Mouse (Mus musculus): ENCODE data around the gene Adamts17. TPM values are rescaled to one million over a fixed set of nuclear protein-coding genes. Genes with fewer than 3 reads are reported as not detected.

Adamts17 gene
- polyA plus RNA-seq, 1 experiment, result 2.3 TPM

DNA sequence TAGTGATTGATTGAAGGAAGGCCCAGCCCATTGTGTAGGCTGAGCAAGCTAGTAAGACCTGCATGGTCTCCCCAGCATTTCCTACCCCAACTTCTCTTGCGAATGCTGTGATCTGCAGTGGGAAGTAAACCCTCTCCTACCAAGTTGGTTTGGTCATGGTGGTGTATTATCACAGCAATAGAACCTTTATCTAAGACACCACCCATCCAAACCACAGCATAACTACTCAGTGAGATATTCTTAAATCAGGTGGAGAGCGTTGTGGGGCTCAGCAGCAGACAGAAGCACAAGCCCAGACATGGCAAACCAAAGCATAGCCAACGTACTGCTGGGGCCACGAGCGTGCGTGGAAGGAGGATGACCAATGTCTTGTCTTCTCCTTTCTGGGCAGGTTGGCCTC is 9.8 kb downstream of the Adamts17 start:
- Histone ChIP-seq H3K4me1 (ENCODE audit: control insufficient read depth, insufficient read depth, low read length) (no peaks in the 10 kb centered on the region), H3K27ac (ENCODE audit: control insufficient read depth, insufficient read depth, low read depth, low read length, poor library complexity) (no peak overlapping the region), H3K4me3 (replicated peaks; ENCODE audit: control insufficient read depth, low read depth, low read length) (no peak overlapping the region)
- WGBS, result 67% methylated on average over 6 of the region's 6 CpGs
- TF ChIP-seq POLR2A (IDR thresholded peaks at IDR 0.05; ENCODE audit: borderline replicate concordance, control insufficient read depth, low read depth, low read length), result no peak
- TF ChIP-seq CTCF (IDR thresholded peaks at IDR 0.05; ENCODE audit: control insufficient read depth, insufficient read depth, low read length), result no peak

DNA sequence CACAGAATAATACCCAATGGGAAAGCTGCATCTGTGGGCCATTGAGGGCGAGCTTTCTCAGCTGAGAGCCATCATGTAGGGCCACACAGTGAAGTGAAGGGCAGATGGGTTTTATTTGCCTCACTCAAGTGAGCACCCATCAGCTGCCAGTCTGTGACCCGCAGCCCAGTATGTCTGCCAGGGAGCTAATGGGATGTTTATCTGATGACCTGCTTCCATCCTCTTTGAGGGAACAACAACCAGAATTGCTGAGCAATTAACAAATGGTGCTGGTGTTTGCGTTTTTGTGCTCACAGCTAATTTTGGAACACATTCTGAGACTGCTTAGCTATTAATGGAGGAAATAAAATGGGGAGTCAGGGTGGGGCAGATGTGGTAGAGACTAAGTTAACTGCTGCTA is 12.6 kb downstream of the Adamts17 start:
- 77% methylated on average over 3 of the region's 3 CpGs for WGBS
- no peak for TF ChIP-seq POLR2A (IDR thresholded peaks at IDR 0.05; ENCODE audit: borderline replicate concordance, control insufficient read depth, low read depth, low read length)
- TF ChIP-seq CTCF (IDR thresholded peaks at IDR 0.05; ENCODE audit: control insufficient read depth, insufficient read depth, low read length), result no peak

DNA sequence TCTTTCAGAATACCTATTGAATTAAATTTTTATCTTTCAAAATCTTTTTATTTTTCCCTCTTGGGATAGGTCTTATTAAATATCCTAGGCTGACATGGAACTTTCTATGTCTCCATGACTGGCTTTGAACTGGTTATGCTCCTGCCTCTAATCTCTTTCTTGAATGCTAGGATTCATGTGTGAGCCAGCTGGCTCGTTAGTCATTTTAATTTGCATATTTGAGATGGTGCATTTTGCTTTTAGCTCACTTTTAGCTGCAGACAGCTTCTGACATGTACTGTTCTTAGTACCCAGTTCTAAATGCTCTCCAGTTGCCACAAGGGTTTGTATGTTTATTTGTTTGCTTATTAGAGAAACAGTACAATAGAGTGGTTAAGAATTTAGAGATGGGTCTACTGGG is 18.1 kb downstream of the Adamts17 start:
- no peaks in the 10 kb centered on the region for H3K4me1 ChIP-seq (ENCODE audit: control insufficient read depth, insufficient read depth, low read length)
- no peak for TF ChIP-seq CTCF (IDR thresholded peaks at IDR 0.05; ENCODE audit: control insufficient read depth, insufficient read depth, low read length)
- WGBS, result 77% methylated on average over 1 of the region's 1 CpGs
- no peak overlapping the region for H3K27ac ChIP-seq (ENCODE audit: control insufficient read depth, insufficient read depth, low read depth, low read length, poor library complexity)
- H3K4me3 ChIP-seq (replicated peaks; ENCODE audit: control insufficient read depth, low read depth, low read length), result no peak overlapping the region

More for the DNA sequence above, 12.6 kb downstream of the Adamts17 start:
- no peaks in the 10 kb centered on the region for H3K4me1 ChIP-seq (ENCODE audit: control insufficient read depth, insufficient read depth, low read length)
- no peak overlapping the region for H3K27ac ChIP-seq (ENCODE audit: control insufficient read depth, insufficient read depth, low read depth, low read length, poor library complexity)
- H3K4me3 ChIP-seq (replicated peaks; ENCODE audit: control insufficient read depth, low read depth, low read length), result no peak overlapping the region

DNA sequence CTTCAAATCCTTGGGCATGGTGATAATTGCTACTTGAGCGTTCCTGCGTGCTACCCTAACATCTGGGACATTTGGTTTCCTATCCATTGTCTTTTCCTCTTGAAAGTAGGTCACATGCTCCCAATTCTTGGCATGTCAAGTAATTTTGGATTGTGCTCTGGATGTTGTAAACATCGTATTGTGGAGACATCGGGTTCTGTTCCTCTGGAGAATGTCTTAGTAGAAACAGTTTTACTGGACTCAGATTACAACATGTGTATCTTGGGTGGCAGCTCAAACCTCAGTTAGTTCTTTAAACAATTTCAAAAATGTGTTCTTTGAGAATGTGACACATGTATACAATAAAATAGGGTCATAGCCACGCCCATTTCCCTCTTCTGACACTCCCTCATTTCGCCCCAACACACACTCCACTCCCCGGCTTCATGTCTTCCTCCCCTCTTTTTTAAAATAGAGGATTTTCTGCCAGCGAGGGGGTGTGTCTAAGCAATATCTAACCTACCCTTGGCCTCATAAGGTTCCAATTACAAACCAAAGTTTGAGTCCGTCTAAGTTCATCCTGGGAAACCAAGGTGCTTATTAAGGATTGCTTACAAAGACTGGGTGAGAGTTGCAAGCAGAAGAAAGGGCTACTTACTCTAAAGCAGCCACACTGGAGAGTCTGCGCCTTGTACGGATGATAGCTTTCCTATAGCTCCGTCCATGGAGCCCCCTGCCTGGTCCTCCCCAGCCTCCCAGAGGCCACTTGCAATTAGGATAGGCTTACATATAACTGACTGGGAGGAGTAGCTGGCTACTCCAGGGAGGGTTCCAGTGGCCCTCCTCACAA is 18.9 kb downstream of the Adamts17 start:
- H3K4me1 ChIP-seq (ENCODE audit: control insufficient read depth, insufficient read depth, low read length), result no peaks in the 10 kb centered on the region
- H3K27ac ChIP-seq (ENCODE audit: control insufficient read depth, insufficient read depth, low read depth, low read length, poor library complexity), result no peak overlapping the region
- WGBS, result 75% methylated on average over 12 of the region's 12 CpGs
- H3K4me3 ChIP-seq (replicated peaks; ENCODE audit: control insufficient read depth, low read depth, low read length), result no peak overlapping the region
- TF ChIP-seq POLR2A (IDR thresholded peaks at IDR 0.05; ENCODE audit: borderline replicate concordance, control insufficient read depth, low read depth, low read length) (no peak), CTCF (IDR thresholded peaks at IDR 0.05; ENCODE audit: control insufficient read depth, insufficient read depth, low read length) (no peak)

DNA sequence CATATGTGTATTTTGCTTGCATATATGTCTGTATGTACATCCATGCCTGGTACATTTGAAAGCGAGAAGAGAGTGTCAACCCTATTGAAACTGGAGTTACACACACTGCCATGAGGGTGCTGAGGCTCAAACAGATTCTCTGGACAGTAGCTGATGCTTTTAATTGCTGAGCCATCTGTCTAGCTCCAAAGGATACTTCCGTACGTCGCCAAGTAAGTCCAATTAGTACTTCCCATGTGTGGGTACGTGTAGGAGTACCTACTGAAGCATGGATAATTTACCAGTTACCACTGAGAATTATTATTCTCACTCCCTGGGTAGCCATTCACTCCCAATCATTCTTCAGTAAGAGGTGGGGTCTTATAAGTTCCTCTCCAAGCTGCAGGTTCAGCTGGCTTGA is 19.7 kb downstream of the Adamts17 start:
- Histone ChIP-seq H3K4me3 (replicated peaks; ENCODE audit: control insufficient read depth, low read depth, low read length) (no peak overlapping the region), H3K4me1 (ENCODE audit: control insufficient read depth, insufficient read depth, low read length) (no peaks in the 10 kb centered on the region), H3K27ac (ENCODE audit: control insufficient read depth, insufficient read depth, low read depth, low read length, poor library complexity) (no peak overlapping the region)
- TF ChIP-seq POLR2A (IDR thresholded peaks at IDR 0.05; ENCODE audit: borderline replicate concordance, control insufficient read depth, low read depth, low read length), result no peak
- TF ChIP-seq CTCF (IDR thresholded peaks at IDR 0.05; ENCODE audit: control insufficient read depth, insufficient read depth, low read length), result no peak
- 87% methylated on average over 5 of the region's 5 CpGs for WGBS

DNA sequence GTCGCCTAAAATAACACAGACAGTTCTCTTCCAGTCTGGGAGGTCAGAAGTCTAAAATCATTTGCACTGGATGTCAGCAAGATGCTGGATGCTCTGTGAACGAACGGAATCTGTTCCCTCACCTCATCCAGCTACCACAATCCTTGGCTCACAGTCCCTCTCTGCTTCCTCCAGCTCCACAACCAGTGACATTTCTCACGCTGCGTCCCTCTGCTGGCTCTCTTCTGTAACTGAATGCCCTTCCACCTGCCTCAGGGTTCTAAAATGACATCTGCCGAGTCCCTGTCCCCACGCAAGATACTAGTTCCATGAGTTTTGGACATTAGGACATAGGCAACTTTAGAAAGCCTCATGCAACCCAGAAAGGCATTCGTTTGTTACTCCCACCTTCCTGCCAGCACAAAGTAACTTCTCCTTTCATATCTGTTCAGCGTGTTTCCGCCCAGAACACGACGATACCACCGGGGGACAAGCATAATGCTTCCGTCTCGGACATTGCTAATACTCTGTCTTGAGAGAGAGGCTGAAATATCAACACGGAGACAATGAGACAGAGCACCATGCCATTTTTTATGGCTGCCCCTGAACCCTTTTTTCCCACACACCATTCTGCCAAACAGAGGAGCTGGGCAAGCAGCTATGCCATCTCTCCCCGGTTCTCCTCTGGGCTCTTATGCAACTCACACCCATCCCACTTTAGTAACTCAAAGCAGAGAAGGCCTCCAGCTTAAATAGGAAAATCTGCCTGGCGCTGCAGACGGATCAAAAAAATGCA is 27.6 kb downstream of the Adamts17 start:
- no peak for TF ChIP-seq POLR2A (IDR thresholded peaks at IDR 0.05; ENCODE audit: borderline replicate concordance, control insufficient read depth, low read depth, low read length)
- TF ChIP-seq CTCF (IDR thresholded peaks at IDR 0.05; ENCODE audit: control insufficient read depth, insufficient read depth, low read length), result no peak
- Histone ChIP-seq H3K4me3 (replicated peaks; ENCODE audit: control insufficient read depth, low read depth, low read length) (no peak overlapping the region), H3K27ac (ENCODE audit: control insufficient read depth, insufficient read depth, low read depth, low read length, poor library complexity) (no peak overlapping the region; the same call in 1 of the 2 replicates), H3K4me1 (ENCODE audit: control insufficient read depth, insufficient read depth, low read length) (no peaks in the 10 kb centered on the region)
- WGBS, result 18% methylated on average over 19 of the region's 19 CpGs

DNA sequence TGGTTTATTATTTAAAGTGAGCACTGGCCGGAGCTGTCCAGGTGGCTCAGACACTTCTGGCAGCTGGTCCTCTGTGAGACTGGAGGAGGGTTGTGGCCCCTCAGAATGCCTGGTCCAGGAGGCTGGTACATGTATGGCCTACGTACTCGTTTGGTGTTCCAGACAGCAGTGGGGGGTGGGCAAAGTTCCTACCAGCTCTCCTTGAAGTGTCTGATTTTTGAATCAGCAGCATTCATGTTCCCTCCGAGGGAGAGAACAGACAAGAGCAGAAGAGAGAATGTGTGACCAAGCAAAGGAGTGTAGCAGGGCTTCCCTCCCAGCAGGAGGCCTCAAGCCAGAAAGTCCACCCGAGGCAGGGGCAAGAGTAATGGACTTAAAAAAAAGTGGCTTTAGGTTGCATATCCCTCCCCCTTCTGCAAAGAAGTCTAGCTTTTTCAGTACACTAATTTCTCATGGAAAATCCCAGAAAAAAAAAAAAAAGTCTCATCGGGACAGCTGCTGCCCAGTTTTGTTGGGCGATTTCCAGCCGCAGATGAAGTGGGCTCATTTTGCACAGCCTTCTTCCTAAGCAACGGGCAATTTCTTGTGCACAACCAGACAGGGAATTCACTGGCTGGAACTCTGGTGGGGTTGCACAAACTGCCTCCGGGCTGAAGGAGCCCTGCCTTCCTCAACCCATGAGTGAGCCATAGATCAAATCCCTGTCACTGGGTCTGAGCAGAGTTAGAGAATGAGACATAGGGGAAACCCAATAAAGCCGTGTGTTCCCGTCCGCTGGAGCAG is 28.4 kb downstream of the Adamts17 start:
- no peak for TF ChIP-seq POLR2A (IDR thresholded peaks at IDR 0.05; ENCODE audit: borderline replicate concordance, control insufficient read depth, low read depth, low read length)
- TF ChIP-seq CTCF (IDR thresholded peaks at IDR 0.05; ENCODE audit: control insufficient read depth, insufficient read depth, low read length), result no peak
- WGBS, result 76% methylated on average over 13 of the region's 13 CpGs
- no peaks in the 10 kb centered on the region for H3K4me1 ChIP-seq (ENCODE audit: control insufficient read depth, insufficient read depth, low read length)
- no peak overlapping the region for H3K4me3 ChIP-seq (replicated peaks; ENCODE audit: control insufficient read depth, low read depth, low read length)
- H3K27ac ChIP-seq (ENCODE audit: control insufficient read depth, insufficient read depth, low read depth, low read length, poor library complexity), result no peak overlapping the region

DNA sequence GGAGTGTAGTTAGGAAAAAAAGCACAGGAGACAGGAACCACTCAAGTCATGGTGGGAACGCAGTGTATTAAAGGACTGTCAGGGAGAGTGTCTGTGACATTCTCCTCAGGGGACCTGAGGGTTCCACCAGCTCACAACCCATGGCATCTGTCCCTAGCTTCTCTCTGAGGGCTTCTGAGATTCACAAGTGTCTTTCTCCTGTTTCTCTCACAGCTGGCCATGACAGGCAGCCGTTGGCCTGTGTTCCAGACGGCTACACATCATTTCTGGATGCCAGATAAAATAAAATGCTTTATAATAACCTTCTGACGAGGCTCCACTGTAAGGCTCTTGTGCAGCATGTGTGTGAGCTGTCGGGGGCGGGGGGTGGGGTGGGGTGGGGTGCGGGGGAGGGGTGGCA is 32.0 kb downstream of the Adamts17 start:
- Histone ChIP-seq H3K4me1 (ENCODE audit: control insufficient read depth, insufficient read depth, low read length) (no peaks in the 10 kb centered on the region), H3K4me3 (replicated peaks; ENCODE audit: control insufficient read depth, low read depth, low read length) (no peak overlapping the region)
- WGBS, result 75% methylated on average over 7 of the region's 7 CpGs

More for the DNA sequence above, 32.0 kb downstream of the Adamts17 start:
- TF ChIP-seq POLR2A (IDR thresholded peaks at IDR 0.05; ENCODE audit: borderline replicate concordance, control insufficient read depth, low read depth, low read length) (no peak), CTCF (IDR thresholded peaks at IDR 0.05; ENCODE audit: control insufficient read depth, insufficient read depth, low read length) (no peak)
- H3K27ac ChIP-seq (ENCODE audit: control insufficient read depth, insufficient read depth, low read depth, low read length, poor library complexity), result no peak overlapping the region

Measured in bone marrow, adult 2 months (tissue).